In genomic region chr11:4257756-4258155, GRCm38 (mm10) we compare ENCODE assay signal across 24 mouse cellular contexts. TPM values are rescaled to one million over a fixed set of nuclear protein-coding genes. Genes with fewer than 3 reads are reported as not detected.
DNase-seq lines count a peak whose midpoint lies in the region; ATAC-seq and TF ChIP-seq lines count a peak whose summit lies in the region.
"Had no signal": no experiment of that assay in that cellular context is flagged by ENCODE, and none has a peak within 500 bp of the region (broad histone marks: within the 10 kb centered on the region; RNA-seq: fewer than 3 reads in every experiment).

No protein-coding gene starts in this region.

- peak; percentile 91 for DNase-seq in liver, adult 2 months (ENCODE audit: extremely low read depth, low read depth, low spot score)
- DNase-seq in liver (no peak), MN1 (ENCODE audit: low spot score) (peak; percentile 39)
- peak; percentile 77 to 88 for DNase-seq in kidney, postnatal 36 days
- no peak for DNase-seq in spleen, adult 18-20 months
- DNase-seq: adrenal gland, adult 8-10 months; cerebellum, adult 18-20 months; cerebellum, postnatal 14 days; gastrocnemius, postnatal 36 days; heart, adult 2 months; heart, postnatal 14 days; liver, embryonic 13.5 days had no signal

- no peak overlapping the region for H3K9ac ChIP-seq in liver, adult 2 months (ENCODE audit: low read depth, low read length)
- H3K9ac ChIP-seq in intestine, postnatal 0 days (ENCODE audit: low read depth, low read length): 0 out of 2 replicates have a peak overlapping the region, but pooled peaks have one; percentile 37
- no peak overlapping the region; the same call in 1 of the 2 replicates for H3K9ac ChIP-seq in hindbrain, embryonic 16.5 days (ENCODE audit: low read depth, low read length)
- H3K9ac ChIP-seq: forebrain, embryonic 12.5 days; heart, embryonic 13.5 days; hindbrain, embryonic 12.5 days; liver, embryonic 13.5 days; lung, embryonic 15.5 days; midbrain, embryonic 13.5 days had no signal

- no peak overlapping the region for H3K4me3 ChIP-seq in liver, adult 2 months (ENCODE audit: insufficient read depth, low read depth, low read length)
- H3K4me3 ChIP-seq in intestine, postnatal 0 days (ENCODE audit: low read depth, low read length): peak overlapping the region; percentile 21
- no peak overlapping the region for H3K4me3 ChIP-seq in hindbrain, embryonic 16.5 days (ENCODE audit: low read length)
- H3K4me3 ChIP-seq: forebrain, embryonic 12.5 days; heart, adult 2 months; heart, embryonic 13.5 days; hindbrain, embryonic 12.5 days; limb, embryonic 10.5 days; liver, embryonic 13.5 days; lung, embryonic 15.5 days; midbrain, embryonic 13.5 days had no signal

- no peaks in the 10 kb centered on the region for H3K27me3 ChIP-seq in liver, adult 2 months (ENCODE audit: control insufficient read depth, insufficient read depth, low read length)
- H3K27me3 ChIP-seq in intestine, postnatal 0 days (replicated peaks; ENCODE audit: control insufficient read depth, insufficient read depth, low read length): no peaks in the 10 kb centered on the region
- no peaks in the 10 kb centered on the region for H3K27me3 ChIP-seq in hindbrain, embryonic 16.5 days (replicated peaks; ENCODE audit: control insufficient read depth, insufficient read depth, low read length)
- H3K27me3 ChIP-seq: lung, embryonic 15.5 days had no signal

- H3K4me1 ChIP-seq in liver, adult 2 months (ENCODE audit: control insufficient read depth, insufficient read depth, low read length): peaks cover 11% of the 10 kb centered on the region
- peaks cover 19% of the 10 kb centered on the region for H3K4me1 ChIP-seq in intestine, postnatal 0 days (replicated peaks; ENCODE audit: control insufficient read depth, insufficient read depth, low read length)
- H3K4me1 ChIP-seq in hindbrain, embryonic 16.5 days (ENCODE audit: control insufficient read depth, insufficient read depth, low read depth, low read length): peaks cover 14% of the 10 kb centered on the region

- 18% methylated on average over 5 of the region's 5 CpGs for WGBS in liver, adult 2 months
- 38% methylated on average over 5 of the region's 5 CpGs for WGBS in intestine, postnatal 0 days
- WGBS in hindbrain, embryonic 16.5 days: 44% methylated on average over 5 of the region's 5 CpGs

- TF ChIP-seq CTCF in liver, adult 2 months (IDR thresholded peaks at IDR 0.05; ENCODE audit: low read depth, low read length): no peak
- TF ChIP-seq CTCF in intestine, postnatal 0 days (IDR thresholded peaks at IDR 0.05; ENCODE audit: low read depth): no peak; the same call in 1 of the 2 replicates

- no peaks in the 10 kb centered on the region for H3K9me3 ChIP-seq in intestine, postnatal 0 days (ENCODE audit: control insufficient read depth)
- no peaks in the 10 kb centered on the region for H3K9me3 ChIP-seq in hindbrain, embryonic 16.5 days (ENCODE audit: control insufficient read depth, low read length)
- H3K9me3 ChIP-seq: forebrain, embryonic 12.5 days; heart, embryonic 13.5 days; hindbrain, embryonic 12.5 days; limb, embryonic 10.5 days; liver, embryonic 13.5 days; lung, embryonic 15.5 days; midbrain, embryonic 13.5 days had no signal

- TF ChIP-seq POLR2A in liver, adult 2 months (IDR thresholded peaks at IDR 0.05; ENCODE audit: extremely low read depth, insufficient read depth, low read length): no peak

- no peak for ATAC-seq in intestine, postnatal 0 days
- ATAC-seq in hindbrain, embryonic 16.5 days: no peak
- ATAC-seq: inflammation-experienced regulatory T-cells, adult 6 months had no signal

- H3K79me2 ChIP-seq in liver, adult 2 months (ENCODE audit: control insufficient read depth, insufficient read depth, low read length): no peaks in the 10 kb centered on the region

- no peak overlapping the region; the same call in 1 of the 2 replicates for H3K27ac ChIP-seq in liver, adult 2 months (replicated peaks; ENCODE audit: insufficient read depth, low read depth, low read length)
- H3K27ac ChIP-seq in intestine, postnatal 0 days (ENCODE audit: low read depth, low read length): peak overlapping the region; percentile 93
- H3K27ac ChIP-seq in hindbrain, embryonic 16.5 days (ENCODE audit: low read depth, low read length): no peak overlapping the region
- H3K27ac ChIP-seq: forebrain, embryonic 12.5 days; heart, adult 2 months; heart, embryonic 13.5 days; hindbrain, embryonic 12.5 days; limb, embryonic 10.5 days; liver, embryonic 13.5 days; lung, embryonic 15.5 days; midbrain, embryonic 13.5 days had no signal

- H3K36me3 ChIP-seq in liver, adult 2 months (ENCODE audit: control insufficient read depth, insufficient read depth, low read length): no peaks in the 10 kb centered on the region
- no peaks in the 10 kb centered on the region for H3K36me3 ChIP-seq in intestine, postnatal 0 days (ENCODE audit: control insufficient read depth, insufficient read depth)
- no peaks in the 10 kb centered on the region for H3K36me3 ChIP-seq in hindbrain, embryonic 16.5 days (ENCODE audit: control insufficient read depth, insufficient read depth, low read length)
- H3K36me3 ChIP-seq: forebrain, embryonic 12.5 days; heart, embryonic 13.5 days; hindbrain, embryonic 12.5 days; limb, embryonic 10.5 days; liver, embryonic 13.5 days; lung, embryonic 15.5 days; midbrain, embryonic 13.5 days had no signal

- H3K4me2 ChIP-seq in intestine, postnatal 0 days (replicated peaks; ENCODE audit: low read depth): peak overlapping the region; percentile 61
- H3K4me2 ChIP-seq in hindbrain, embryonic 16.5 days (ENCODE audit: low read length): no peak overlapping the region
- H3K4me2 ChIP-seq: hindbrain, embryonic 12.5 days had no signal

RNA-seq across cellular contexts. Expression of gene Lif, which starts 0.4 kb away (rescaled TPM):
- total RNA-seq in liver, adult 2 months (2014; rRNA removed): not detected in 2 replicates
- polyA plus RNA-seq in liver, adult 2 months (2012; rRNA removed): 0.02 TPM in 2 replicates
- 0.92 and 1.2 TPM in 2 replicates for polyA plus RNA-seq in intestine, postnatal 0 days (2015; fragmentation: Nextera tagmentation; extraction: Ambion mirVana)
- 0.05 TPM in 1 of 2 replicates, not detected in the other for polyA plus RNA-seq in hindbrain, embryonic 16.5 days (2015; fragmentation: Nextera tagmentation; extraction: Ambion mirVana)
- polyA plus RNA-seq: forebrain, embryonic 12.5 days; hindbrain, embryonic 12.5 days; liver, embryonic 13.5 days; neural tube, embryonic 11.5 days had no signal

RNA-seq across cellular contexts. Expression of gene Osm, which starts 21.5 kb away (rescaled TPM):
- total RNA-seq in liver, adult 2 months (2014; rRNA removed): 0.47 TPM in 1 of 2 replicates, not detected in the other
- not detected in 2 replicates for polyA plus RNA-seq in liver, adult 2 months (2012; rRNA removed)
- 0.08 and 0.20 TPM in 2 replicates for polyA plus RNA-seq in intestine, postnatal 0 days (2015; fragmentation: Nextera tagmentation; extraction: Ambion mirVana)
- polyA plus RNA-seq in hindbrain, embryonic 16.5 days (2015; fragmentation: Nextera tagmentation; extraction: Ambion mirVana): not detected in 2 replicates
- total RNA-seq: gastrocnemius, postnatal 36 days; layer of hippocampus, adult 18-20 months had no signal
- polyA plus RNA-seq: embryonic facial prominence, embryonic 11.5 days; forebrain, embryonic 12.5 days; heart, embryonic 13.5 days; hindbrain, embryonic 12.5 days; limb, embryonic 10.5 days; midbrain, embryonic 13.5 days; neural tube, embryonic 11.5 days had no signal

RNA-seq across cellular contexts. Expression of gene Castor1, which starts 39.7 kb away (rescaled TPM):
- 1.4 and 1.7 TPM in 2 replicates for total RNA-seq in liver, adult 2 months (2014; rRNA removed)
- 2.3 and 2.5 TPM in 2 replicates for polyA plus RNA-seq in liver, adult 2 months (2012; rRNA removed)
- polyA plus RNA-seq in intestine, postnatal 0 days (2015; fragmentation: Nextera tagmentation; extraction: Ambion mirVana): 10.3 and 14.7 TPM in 2 replicates
- 6.7 and 7.4 TPM in 2 replicates for polyA plus RNA-seq in hindbrain, embryonic 16.5 days (2015; fragmentation: Nextera tagmentation; extraction: Ambion mirVana)

Comparison
In these comparisons a context has a peak if more than half of its experiments do, and no peak if none do; other contexts are left out.
1. DNase-seq: peak in liver, adult 2 months (single experiment), MN1 (single experiment) and kidney, postnatal 36 days (2 of 2); none in liver (single experiment) and spleen, adult 18-20 months (0 of 2).